Mouse (Mus musculus) limb, embryonic 15.5 days (tissue): ENCODE measurements around the gene Serpinb8. TPM values are rescaled to one million over a fixed set of nuclear protein-coding genes. Genes with fewer than 3 reads are reported as not detected.

Experiments used
- ATAC-seq: fragments of 200-750 bp; cut with Nextera tagmentation; 2 replicates; pipeline ENCODE4 v1.8.0; 2017; ENCODE audit warnings: low read depth, moderate TSS enrichment; ENCODE audit not compliant: insufficient number of reproducible peaks, low FRiP score, low TSS enrichment
- H3K27ac ChIP-seq: fragments of 300-500 bp; sonication (generic); 2 replicates; pipeline ENCODE4 v1.5.1; 2015; ENCODE audit warnings: moderate library complexity, mild to moderate bottlenecking, inconsistent platforms
- H3K27me3 ChIP-seq: fragments of 300-500 bp; sonication (generic); 2 replicates; pipeline ENCODE4 v1.6.1; 2015; ENCODE audit warnings: inconsistent platforms
- H3K36me3 ChIP-seq: fragments of 300-500 bp; sonication (generic); 2 replicates; pipeline ENCODE4 v1.6.1; 2015; ENCODE audit warnings: inconsistent platforms
- H3K4me1 ChIP-seq: fragments of 300-500 bp; sonication (generic); 2 replicates; pipeline ENCODE4 v1.6.1; 2015; ENCODE audit warnings: inconsistent platforms
- H3K4me2 ChIP-seq: fragments of 300-500 bp; sonication (generic); 2 replicates; pipeline ENCODE4 v1.6.1; 2015; ENCODE audit warnings: mild to moderate bottlenecking, inconsistent platforms
- H3K4me3 ChIP-seq: fragments of 300-500 bp; sonication (generic); 2 replicates; pipeline ENCODE4 v1.5.1; 2015; ENCODE audit warnings: mild to moderate bottlenecking, inconsistent platforms
- H3K9ac ChIP-seq: fragments of 300-500 bp; sonication (generic); 2 replicates; pipeline ENCODE4 v1.6.1; 2015; ENCODE audit warnings: inconsistent platforms
- H3K9me3 ChIP-seq: fragments of 300-500 bp; sonication (generic); 2 replicates; pipeline ENCODE4 v1.6.1; 2016; ENCODE audit warnings: inconsistent platforms
- WGBS: fragments of 180-500 bp; shearing (Covaris S2); methylation state at CpG from one replicate; pipeline ENCODE4 v1.1.7; 2015; 5-methylcytosine and 5-hydroxymethylcytosine counted together
- polyA plus RNA-seq: library from polyadenylated mRNA; unstranded; fragments of >200 nt; fragmentation: Nextera tagmentation; extraction: Ambion mirVana; gene quantifications from 2 replicates; pipeline ENCODE4 v1.2.1, GENCODE M21; 2015

Serpinb8 gene
- polyA plus RNA-seq: 18.5 and 20.1 TPM in 2 replicates

- Histone ChIP-seq H3K27ac (peak within 1 kb of the TSS; percentile 47; the same call in 1 of the 2 replicates), H3K4me1 (no peaks in the 10 kb centered on the region), H3K9me3 (no peaks in the 10 kb centered on the region), H3K27me3 (no peaks in the 10 kb centered on the region), H3K4me2 (peak within 1 kb of the TSS; percentile 25), H3K4me3 (peak within 1 kb of the TSS; percentile 18), H3K9ac (no peak within 1 kb of the TSS), H3K36me3 (no peaks in the 10 kb centered on the region)
- WGBS: 49% methylated on average over 10 of the region's 10 CpGs
- peak; percentile 72; the same call in 1 of the 2 replicates for ATAC-seq
Measured at GRCm38 (mm10) chr1:107589691-107590470, at the start of gene Serpinb8. Gene Serpinb8 (plus strand): TSS chr1:107590006.

GRCm38 (mm10) chr1:107559494-107559893 is 30.3 kb upstream of the Serpinb8 start:
- H3K9ac ChIP-seq: no peak overlapping the region
- H3K4me3 ChIP-seq: no peak overlapping the region
- H3K36me3 ChIP-seq: no peaks in the 10 kb centered on the region
- H3K4me1 ChIP-seq: no peaks in the 10 kb centered on the region
- H3K27me3 ChIP-seq: no peaks in the 10 kb centered on the region
- no peak overlapping the region for H3K27ac ChIP-seq
- no peak for ATAC-seq
- no peak overlapping the region for H3K4me2 ChIP-seq
- H3K9me3 ChIP-seq: no peaks in the 10 kb centered on the region
- WGBS: 78% methylated on average over 3 of the region's 3 CpGs

- H3K9me3 ChIP-seq: no peaks in the 10 kb centered on the region
- H3K36me3 ChIP-seq: no peaks in the 10 kb centered on the region
- no peak overlapping the region for H3K4me2 ChIP-seq
- ATAC-seq: no peak
- WGBS: 89% methylated on average over 1 of the region's 1 CpGs
- H3K9ac ChIP-seq: no peak overlapping the region
- no peaks in the 10 kb centered on the region for H3K4me1 ChIP-seq
- no peak overlapping the region for H3K27ac ChIP-seq
- no peak overlapping the region for H3K4me3 ChIP-seq
- no peaks in the 10 kb centered on the region for H3K27me3 ChIP-seq
Measured at GRCm38 (mm10) chr1:107562110-107562509, 27.7 kb upstream of the Serpinb8 start.

- Histone ChIP-seq H3K9ac (no peak overlapping the region), H3K9me3 (no peaks in the 10 kb centered on the region), H3K4me1 (no peaks in the 10 kb centered on the region), H3K36me3 (no peaks in the 10 kb centered on the region), H3K27ac (no peak overlapping the region), H3K4me3 (no peak overlapping the region), H3K4me2 (no peak overlapping the region), H3K27me3 (no peaks in the 10 kb centered on the region)
- no peak for ATAC-seq
Measured at GRCm38 (mm10) chr1:107565644-107566043, 24.2 kb upstream of the Serpinb8 start.

- Histone ChIP-seq H3K27ac (no peak overlapping the region), H3K4me1 (no peaks in the 10 kb centered on the region), H3K4me2 (no peak overlapping the region), H3K9me3 (no peaks in the 10 kb centered on the region), H3K36me3 (no peaks in the 10 kb centered on the region), H3K9ac (no peak overlapping the region), H3K27me3 (no peaks in the 10 kb centered on the region), H3K4me3 (no peak overlapping the region)
- no peak for ATAC-seq
- 74% methylated on average over 2 of the region's 2 CpGs for WGBS
Measured at GRCm38 (mm10) chr1:107576094-107576493, 13.7 kb upstream of the Serpinb8 start.

- Histone ChIP-seq H3K27ac (no peak overlapping the region), H3K27me3 (no peaks in the 10 kb centered on the region), H3K36me3 (no peaks in the 10 kb centered on the region), H3K4me2 (no peak overlapping the region), H3K4me3 (no peak overlapping the region), H3K4me1 (no peaks in the 10 kb centered on the region), H3K9ac (no peak overlapping the region), H3K9me3 (no peaks in the 10 kb centered on the region)
- WGBS: 85% methylated on average over 1 of the region's 1 CpGs
- no peak for ATAC-seq
Measured at GRCm38 (mm10) chr1:107577514-107577913, 12.3 kb upstream of the Serpinb8 start.

GRCm38 (mm10) chr1:107581220-107581619 is 8.6 kb upstream of the Serpinb8 start:
- H3K27me3 ChIP-seq: no peaks in the 10 kb centered on the region
- H3K4me3 ChIP-seq: no peak overlapping the region
- H3K4me2 ChIP-seq: no peak overlapping the region
- WGBS: 82% methylated on average over 1 of the region's 1 CpGs
- H3K9me3 ChIP-seq: no peaks in the 10 kb centered on the region
- H3K36me3 ChIP-seq: no peaks in the 10 kb centered on the region
- no peak for ATAC-seq
- H3K27ac ChIP-seq: no peak overlapping the region
- H3K4me1 ChIP-seq: no peaks in the 10 kb centered on the region
- no peak overlapping the region for H3K9ac ChIP-seq

- Histone ChIP-seq H3K4me2 (no peak overlapping the region), H3K4me3 (no peak overlapping the region), H3K9me3 (no peaks in the 10 kb centered on the region), H3K36me3 (no peaks in the 10 kb centered on the region), H3K27ac (no peak overlapping the region), H3K27me3 (no peaks in the 10 kb centered on the region), H3K4me1 (no peaks in the 10 kb centered on the region), H3K9ac (no peak overlapping the region)
- no peak for ATAC-seq
Measured at GRCm38 (mm10) chr1:107582900-107583299, 6.9 kb upstream of the Serpinb8 start.

GRCm38 (mm10) chr1:107583958-107584376 is 5.8 kb upstream of the Serpinb8 start:
- no peaks in the 10 kb centered on the region for H3K9me3 ChIP-seq
- ATAC-seq: no peak
- no peaks in the 10 kb centered on the region for H3K27me3 ChIP-seq
- 36% methylated on average over 1 of the region's 1 CpGs for WGBS
- H3K9ac ChIP-seq: no peak overlapping the region
- no peak overlapping the region for H3K4me3 ChIP-seq
- no peak overlapping the region for H3K27ac ChIP-seq
- H3K36me3 ChIP-seq: no peaks in the 10 kb centered on the region
- H3K4me1 ChIP-seq: no peaks in the 10 kb centered on the region
- no peak overlapping the region for H3K4me2 ChIP-seq

- 86% methylated on average over 3 of the region's 3 CpGs for WGBS
- Histone ChIP-seq H3K4me3 (no peak overlapping the region), H3K36me3 (no peaks in the 10 kb centered on the region), H3K4me2 (no peak overlapping the region), H3K4me1 (no peaks in the 10 kb centered on the region), H3K9me3 (no peaks in the 10 kb centered on the region), H3K27ac (no peak overlapping the region), H3K9ac (no peak overlapping the region), H3K27me3 (no peaks in the 10 kb centered on the region)
- ATAC-seq: no peak
Measured at GRCm38 (mm10) chr1:107584932-107585331, 4.9 kb upstream of the Serpinb8 start.

GRCm38 (mm10) chr1:107586196-107586595 is 3.6 kb upstream of the Serpinb8 start:
- Histone ChIP-seq H3K9ac (no peak overlapping the region), H3K4me3 (no peak overlapping the region), H3K36me3 (no peaks in the 10 kb centered on the region), H3K27ac (no peak overlapping the region), H3K27me3 (no peaks in the 10 kb centered on the region), H3K9me3 (no peaks in the 10 kb centered on the region), H3K4me1 (no peaks in the 10 kb centered on the region), H3K4me2 (no peak overlapping the region)
- ATAC-seq: no peak
- 74% methylated on average over 3 of the region's 3 CpGs for WGBS

- no peaks in the 10 kb centered on the region for H3K27me3 ChIP-seq
- H3K4me3 ChIP-seq: no peak overlapping the region
- no peak overlapping the region for H3K9ac ChIP-seq
- H3K36me3 ChIP-seq: no peaks in the 10 kb centered on the region
- H3K9me3 ChIP-seq: no peaks in the 10 kb centered on the region
- H3K4me2 ChIP-seq: no peak overlapping the region
- H3K4me1 ChIP-seq: no peaks in the 10 kb centered on the region
- no peak overlapping the region for H3K27ac ChIP-seq
- no peak for ATAC-seq
Measured at GRCm38 (mm10) chr1:107588206-107588605, 1.6 kb upstream of the Serpinb8 start.

- no peak overlapping the region for H3K4me3 ChIP-seq
- no peak overlapping the region for H3K9ac ChIP-seq
- no peak overlapping the region for H3K4me2 ChIP-seq
- no peaks in the 10 kb centered on the region for H3K4me1 ChIP-seq
- H3K27me3 ChIP-seq: no peaks in the 10 kb centered on the region
- H3K36me3 ChIP-seq: no peaks in the 10 kb centered on the region
- WGBS: 59% methylated on average over 1 of the region's 1 CpGs
- no peak overlapping the region for H3K27ac ChIP-seq
- ATAC-seq: no peak
- H3K9me3 ChIP-seq: no peaks in the 10 kb centered on the region
Measured at GRCm38 (mm10) chr1:107588642-107589041, 1.2 kb upstream of the Serpinb8 start.
